Mouse (Mus musculus): ENCODE measurements at regions not wholly inside any gene's neighbourhood (a gene's known extent, or its start where the extent isn't known, plus 50 kb on each side); places are given as distances from the start of the nearest gene placed in this dataset.

GRCm38 (mm10) chr10:96238251-96238650, 101.8 kb downstream of the Gm5426 start:
- TF ChIP-seq CTCF (conservative IDR thresholded peaks at IDR 0.05; ENCODE audit: low read length) (no peak), POU5F1 (IDR thresholded peaks at IDR 0.05; ENCODE audit: borderline replicate concordance, low read length) (no peak), NANOG (IDR thresholded peaks at IDR 0.05; ENCODE audit: borderline replicate concordance, low read length) (no peak)
